Mouse (Mus musculus) induced T-regulatory cell, adult 2 months (primary cell): ENCODE measurements around the gene Tulp2.
"Not testable (repeated sequence)": the region's sequence is repeated elsewhere in the genome, so short reads cannot be mapped to it uniquely, and the experiment has no call there.

Source experiments
- DNase-seq: peaks from one replicate; pipeline ENCODE4 v3.0.0-alpha.2; 2012; ENCODE audit warnings: low read depth

Tulp2 gene

GRCm38 (mm10) chr7:45486761-45487415, 5.2 kb downstream of the Tulp2 start, which contains the start of gene Gm45808:
Gene Gm45808, minus strand, starts transcription at chr7:45486811.
- DNase-seq, result no peak

DNA sequence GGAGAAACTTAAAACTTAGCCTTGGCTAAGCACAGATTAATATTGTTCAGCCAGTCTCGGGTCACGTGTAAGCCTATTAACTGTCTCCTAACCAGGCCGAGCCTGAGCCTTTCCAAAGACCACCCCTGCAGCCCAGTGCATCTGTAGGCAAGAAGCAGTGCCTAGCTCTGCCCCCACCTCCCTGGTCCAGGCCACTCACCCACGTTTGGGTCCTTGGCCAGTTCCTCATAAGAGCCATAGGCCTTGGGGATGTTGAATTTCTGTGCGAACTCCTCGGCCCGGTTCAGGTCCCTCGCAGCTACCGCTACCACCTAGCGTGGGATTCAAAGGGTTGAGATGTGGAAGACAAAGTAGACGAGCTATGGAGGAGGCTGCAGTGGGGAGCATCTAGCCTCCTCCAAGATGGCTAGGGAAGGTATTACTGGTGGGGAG, 6.2 kb downstream of the Tulp2 start:
- no peak for DNase-seq

GRCm38 (mm10) chr7:45488293-45489204, 6.9 kb downstream of the Tulp2 start, which contains the start of gene Dhdh:
Gene Dhdh, minus strand, starts transcription at chr7:45488805.
- DNase-seq, result peak; percentile 60

DNA sequence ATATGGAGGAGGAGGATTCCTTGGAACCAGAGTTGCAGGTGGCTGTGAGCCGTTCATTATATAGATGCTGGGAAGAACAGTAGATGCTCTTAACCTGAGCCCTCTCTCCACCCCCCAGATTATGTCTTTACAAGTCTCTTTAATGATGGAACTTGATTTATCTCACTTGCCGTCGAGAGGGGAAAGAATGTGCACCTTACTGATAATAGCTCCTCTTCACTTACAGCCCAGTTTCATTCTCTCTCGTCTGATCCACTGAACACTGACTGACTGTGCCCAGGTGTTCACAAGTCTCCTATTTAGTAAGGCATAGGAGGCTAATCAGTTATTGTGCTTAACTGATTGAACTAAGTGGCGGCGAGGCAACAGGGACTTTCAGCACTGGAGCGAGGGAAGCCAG, 7.9 kb downstream of the Tulp2 start:
- DNase-seq, result no peak

GRCm38 (mm10) chr7:45490822-45491221, 9.1 kb downstream of the Tulp2 start:
- DNase-seq, result no peak

GRCm38 (mm10) chr7:45491264-45491663, 9.6 kb downstream of the Tulp2 start:
- peak; percentile 49 for DNase-seq

GRCm38 (mm10) chr7:45492225-45492844, 10.7 kb downstream of the Tulp2 start:
- no peak for DNase-seq

DNA sequence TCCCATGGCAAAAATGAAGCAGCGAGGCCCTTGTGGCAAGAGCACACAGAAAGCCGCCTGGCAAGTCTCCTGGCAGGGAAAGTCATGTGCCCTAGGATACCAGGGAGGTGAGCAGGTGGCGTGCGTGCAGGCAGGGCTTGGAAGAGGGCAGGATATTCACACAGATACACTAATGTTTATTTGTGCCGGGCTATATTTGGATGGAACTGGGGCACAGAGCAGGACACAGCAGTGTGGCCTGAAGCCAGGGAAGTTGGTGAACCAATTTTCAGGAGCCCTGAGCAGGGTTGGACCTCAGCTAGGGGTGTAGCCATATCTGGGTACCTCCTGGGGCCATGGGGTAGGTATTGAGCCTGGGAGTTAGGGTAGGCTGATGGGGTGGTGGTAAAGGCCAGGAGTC, 11.3 kb downstream of the Tulp2 start:
- no peak for DNase-seq

- no peak for DNase-seq
Measured at GRCm38 (mm10) chr7:45494548-45494947, 12.9 kb downstream of the Tulp2 start.

- no peak for DNase-seq
Measured at GRCm38 (mm10) chr7:45498427-45498826, 16.8 kb downstream of the Tulp2 start.

- DNase-seq, result no peak
Measured at GRCm38 (mm10) chr7:45507583-45507982, 25.9 kb downstream of the Tulp2 start.

- peak; percentile 16 for DNase-seq
Measured at GRCm38 (mm10) chr7:45508561-45508960, 26.9 kb downstream of the Tulp2 start.

GRCm38 (mm10) chr7:45509181-45509882, 27.7 kb downstream of the Tulp2 start:
- DNase-seq, result no peak

DNA sequence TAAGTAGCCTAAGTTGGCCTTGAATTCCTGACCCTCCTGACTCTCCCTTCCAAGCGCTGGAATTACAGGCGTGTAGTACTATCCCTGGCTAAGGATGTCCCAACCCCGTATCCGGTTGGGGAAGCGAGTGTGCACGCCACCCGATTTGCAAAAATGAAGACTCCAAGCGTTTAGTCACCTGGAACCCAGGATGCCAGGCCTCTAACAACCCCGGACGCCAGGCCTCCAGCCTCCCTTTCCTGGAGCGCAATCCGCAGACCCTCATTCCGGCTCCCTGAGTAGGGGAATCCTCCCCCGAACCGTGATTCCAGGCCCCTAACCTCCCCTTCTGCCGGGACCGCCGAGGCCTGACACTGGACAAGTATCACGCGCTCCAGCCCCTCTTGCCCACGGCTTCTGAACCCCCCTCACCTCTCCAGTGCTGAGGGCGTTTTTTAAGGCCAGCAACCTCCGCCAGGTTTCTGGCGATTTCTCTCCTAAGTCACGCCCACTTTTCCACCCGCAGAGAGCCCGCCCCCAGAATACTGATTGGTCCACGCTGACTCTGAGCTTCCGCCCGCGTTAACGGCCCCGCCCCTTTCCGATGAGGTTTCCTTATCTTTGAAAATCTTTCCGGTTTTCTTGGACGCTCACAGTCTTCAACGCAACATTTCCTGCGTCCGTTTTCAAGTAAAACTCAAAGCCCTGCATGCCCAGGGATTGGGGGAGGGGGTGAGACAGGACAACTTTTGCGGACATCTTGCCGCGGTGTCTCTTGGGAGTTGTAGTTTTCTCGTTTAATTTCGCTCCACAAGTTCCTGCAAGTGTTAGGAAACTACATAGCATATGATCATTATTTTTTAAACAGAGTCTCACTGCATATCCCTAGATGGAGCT, 28.5 kb downstream of the Tulp2 start, which contains the start of gene Nucb1:
TSS of gene Nucb1 (minus strand) at position 495 of the 876 bp plus-strand sequence.
- peak; percentile 98 for DNase-seq

DNA sequence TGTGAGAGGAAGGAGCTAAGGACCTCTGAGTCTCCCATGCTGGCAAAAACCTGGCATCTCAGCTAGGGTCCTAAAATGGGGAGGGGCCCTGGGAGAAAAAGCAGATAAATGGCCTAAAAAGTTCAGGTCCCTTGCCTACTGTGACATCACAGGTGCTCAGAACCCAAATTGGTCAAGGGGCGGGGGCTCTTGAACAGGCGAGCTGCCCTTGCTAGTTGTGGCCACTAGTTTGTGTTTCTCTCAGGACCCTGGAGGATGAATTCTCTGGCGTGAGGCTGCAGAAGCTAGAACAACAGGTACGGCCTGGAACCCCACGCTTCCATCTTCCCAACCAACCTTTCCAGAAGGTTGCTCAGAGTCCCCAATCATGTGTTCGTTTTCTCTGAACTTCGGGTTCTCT, 32.7 kb downstream of the Tulp2 start:
- DNase-seq, result no peak

DNA sequence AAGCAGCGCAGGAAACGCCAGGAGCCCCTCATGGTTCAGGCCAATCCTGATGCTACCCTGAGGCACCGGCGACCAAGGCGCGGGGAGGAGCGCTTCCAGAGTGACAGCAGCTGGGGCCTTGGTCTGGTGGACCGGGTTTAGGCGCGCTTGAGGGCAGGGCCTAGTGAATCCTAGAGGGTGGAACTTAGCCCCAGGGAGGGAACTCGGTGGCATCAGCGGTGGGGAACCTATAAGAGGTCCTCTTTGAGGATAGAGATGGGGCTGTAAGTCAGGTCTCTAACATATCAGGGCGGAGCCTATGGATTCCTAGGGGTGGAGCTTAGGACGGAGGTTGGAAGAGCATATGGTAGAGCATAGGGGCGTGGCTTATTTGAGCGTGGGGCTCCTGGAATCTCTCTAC, 33.8 kb downstream of the Tulp2 start:
- DNase-seq, result no peak

DNA sequence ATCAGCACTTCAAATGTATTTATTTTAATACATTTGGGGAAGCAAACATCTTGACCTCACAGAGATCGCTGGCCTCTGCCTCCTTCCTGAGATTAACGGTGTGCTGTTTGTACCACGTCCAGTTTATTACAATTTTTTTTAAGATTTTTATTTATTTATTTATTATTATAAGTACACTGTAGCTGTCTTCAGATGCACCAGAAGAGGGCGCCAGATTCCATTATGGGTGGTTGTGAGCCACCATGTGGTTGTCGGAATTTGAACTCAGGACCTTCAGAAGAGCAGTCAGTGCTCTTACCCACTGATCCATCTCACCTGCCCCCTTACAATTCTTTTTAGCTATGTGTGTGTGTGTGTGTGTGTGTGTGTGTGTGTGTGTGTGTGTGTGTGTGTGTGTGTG, 35.2 kb downstream of the Tulp2 start:
- not testable (repeated sequence) for DNase-seq

DNA sequence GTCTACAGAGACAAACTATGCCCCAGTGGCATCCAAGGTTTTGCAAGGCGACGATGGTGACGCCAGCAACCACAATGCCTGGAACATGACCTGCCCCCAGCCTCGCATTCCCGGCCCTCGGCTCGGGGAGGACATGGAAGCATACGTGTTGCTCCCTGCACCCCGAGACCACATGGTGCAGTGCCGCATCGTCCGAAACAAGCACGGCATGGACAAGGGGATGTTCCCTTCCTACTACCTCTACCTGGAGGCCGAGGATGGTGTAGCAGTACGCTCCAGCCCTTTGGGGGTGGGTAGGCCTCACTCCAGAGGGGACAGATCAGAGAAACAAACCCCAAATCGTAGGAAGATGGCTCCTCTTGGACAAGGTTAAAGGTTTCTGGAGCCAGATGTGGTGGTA, 36.9 kb downstream of the Tulp2 start:
- no peak for DNase-seq

DNA sequence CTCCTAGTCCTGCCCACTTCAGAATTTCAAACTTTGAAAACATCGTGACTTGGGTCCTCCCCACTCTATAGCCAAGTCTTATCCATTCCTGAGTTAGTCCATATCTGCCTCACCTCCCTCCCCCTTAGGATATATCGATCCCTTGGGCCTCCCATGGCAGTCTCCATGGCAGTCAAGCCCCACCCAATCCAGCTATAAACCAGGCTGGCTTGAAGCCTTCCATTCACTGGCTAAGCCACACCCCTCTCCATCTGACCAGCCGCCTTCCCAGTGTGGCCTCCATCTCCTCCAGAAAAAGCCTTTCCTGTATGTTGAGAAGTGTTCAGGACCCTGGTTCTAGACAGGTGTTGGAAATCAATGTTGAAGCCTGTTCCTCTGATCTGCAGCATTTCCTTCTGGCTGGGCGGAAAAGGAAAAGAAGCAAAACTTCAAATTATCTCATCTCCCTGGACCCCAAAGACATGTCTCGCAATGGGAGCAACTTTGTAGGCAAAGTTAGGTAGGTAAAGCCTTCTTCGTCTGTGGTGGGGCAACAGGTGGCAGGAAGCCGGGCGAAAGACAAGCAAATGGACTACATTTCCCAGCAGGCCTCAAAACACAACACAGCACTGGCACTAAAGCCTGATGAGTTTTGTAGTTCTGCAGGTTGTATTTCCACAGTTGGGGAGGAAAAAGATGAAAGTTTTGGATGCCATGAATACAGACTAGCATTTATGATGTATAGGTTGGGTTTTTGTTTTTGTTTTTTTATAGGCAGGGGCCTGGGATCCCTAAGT, 37.9 kb downstream of the Tulp2 start:
- DNase-seq, result no peak

DNA sequence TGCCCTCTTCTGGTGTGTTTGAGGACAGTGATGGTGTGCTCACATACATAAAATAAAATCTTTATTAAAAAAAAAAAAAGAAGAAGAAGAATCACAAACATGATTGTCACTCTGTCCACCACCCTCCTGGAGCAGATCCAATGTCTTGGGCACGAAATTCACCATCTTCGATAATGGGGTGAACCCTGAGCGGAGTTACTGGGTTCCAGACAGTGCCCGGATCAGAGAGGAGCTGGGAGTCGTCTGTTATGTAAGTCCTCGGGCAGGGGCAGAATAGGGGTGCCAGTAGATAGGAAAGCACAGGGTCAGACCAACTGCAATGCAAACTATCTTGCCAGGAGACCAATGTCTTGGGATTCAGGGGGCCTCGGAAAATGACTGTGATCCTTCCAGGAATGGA, 38.9 kb downstream of the Tulp2 start:
- no peak for DNase-seq
